Mouse (Mus musculus) heart, postnatal 25 days (tissue): ENCODE results near the gene Uaca. TPM values are rescaled to one million over a fixed set of nuclear protein-coding genes. Genes with fewer than 3 reads are reported as not detected.

ENCODE experiments used
- DNase-seq: peaks from one replicate; pipeline ENCODE4 v3.0.0; 2022; ENCODE audit warnings: low spot score
- intact Hi-C: fragments of 180-260 bp; cut with DNase I; formaldehyde crosslinking; loops from one replicate; pipeline ENCODE4 v1.15.1; 2025
- total RNA-seq, 2 experiments: library from RNA; stranded (reverse); gene quantifications; 2 replicates each; pipeline ENCODE4 v1.2.3; 2021

Uaca gene
- total RNA-seq, 2 experiments from 2014 or later: 44.6 to 50.0 TPM

GRCm38 (mm10) chr9:60873257-60874054, 79.1 kb downstream of the Uaca start:
- no peak for DNase-seq
- intact Hi-C loops: no loop called here

DNA sequence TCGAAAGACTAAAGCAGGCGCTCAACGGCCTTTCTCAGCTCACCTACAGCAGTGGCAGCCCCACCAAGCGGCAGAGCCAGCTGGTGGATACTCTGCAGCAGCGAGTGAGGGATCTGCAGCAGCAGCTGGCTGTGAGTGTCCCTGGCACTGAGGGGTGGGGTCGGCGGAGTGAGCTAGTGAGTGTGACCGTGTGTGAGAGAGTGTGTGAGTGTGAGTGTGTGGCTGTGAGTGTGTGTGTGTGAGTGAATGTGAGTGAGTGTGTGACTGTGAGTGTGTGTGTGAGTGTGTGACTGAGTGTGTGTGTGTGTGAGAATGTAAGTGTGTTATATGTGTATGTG, 79.7 kb downstream of the Uaca start:
- intact Hi-C loops: no loop called here
- DNase-seq: no peak

DNA sequence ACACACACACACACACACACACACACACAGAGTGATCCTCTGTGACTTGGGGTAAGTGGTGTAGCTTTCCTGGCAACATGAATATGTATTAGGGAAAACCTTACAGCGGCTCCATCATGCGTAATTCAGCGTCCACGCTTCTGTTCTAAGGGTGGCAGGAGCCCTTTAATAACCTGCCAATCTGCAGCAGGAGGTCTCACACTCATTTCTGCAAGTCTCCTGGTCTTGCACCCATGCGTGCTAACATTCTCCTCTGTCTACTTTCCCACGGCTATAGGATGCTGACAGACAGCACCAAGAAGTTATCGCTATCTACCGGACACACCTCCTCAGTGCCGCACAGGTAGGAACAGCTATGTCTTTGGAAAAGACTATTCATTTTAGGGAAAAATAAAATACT, 81.7 kb downstream of the Uaca start:
- no peak for DNase-seq
- intact Hi-C loops: no loop called here

- intact Hi-C loops: no loop called here
- DNase-seq: no peak
These were observed 82.2 kb downstream of the Uaca start for GRCm38 (mm10) chr9:60876531-60876930.

GRCm38 (mm10) chr9:60878051-60878557, 83.8 kb downstream of the Uaca start:
- intact Hi-C loops: no loop called here
- DNase-seq: no peak

- DNase-seq: no peak
- intact Hi-C loops: no loop called here
These were observed 84.3 kb downstream of the Uaca start for GRCm38 (mm10) chr9:60878630-60879029.

DNA sequence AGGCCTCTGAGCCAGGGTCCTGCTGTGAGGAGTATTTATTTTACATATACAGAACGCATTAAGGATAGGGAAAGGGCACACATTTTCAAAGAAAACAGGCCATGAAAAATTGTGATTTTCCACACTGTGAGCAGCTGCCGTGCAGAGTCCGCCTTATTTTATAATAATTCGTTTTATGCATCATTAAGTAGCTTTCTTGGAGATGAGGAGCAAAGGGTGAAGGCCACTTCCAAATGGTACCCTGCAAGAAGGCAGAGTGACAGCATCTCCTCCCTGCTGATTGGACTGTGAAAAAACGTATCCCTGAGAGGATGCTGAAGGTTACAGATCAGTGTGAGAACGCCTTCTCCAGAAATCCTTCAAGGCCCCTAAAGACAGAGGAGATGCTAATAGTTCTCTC, 90.8 kb downstream of the Uaca start:
- no peak for DNase-seq
- intact Hi-C loops: no loop called here

- intact Hi-C loops: no loop called here
- no peak for DNase-seq
These were observed 92.4 kb downstream of the Uaca start for GRCm38 (mm10) chr9:60886431-60887371.

DNA sequence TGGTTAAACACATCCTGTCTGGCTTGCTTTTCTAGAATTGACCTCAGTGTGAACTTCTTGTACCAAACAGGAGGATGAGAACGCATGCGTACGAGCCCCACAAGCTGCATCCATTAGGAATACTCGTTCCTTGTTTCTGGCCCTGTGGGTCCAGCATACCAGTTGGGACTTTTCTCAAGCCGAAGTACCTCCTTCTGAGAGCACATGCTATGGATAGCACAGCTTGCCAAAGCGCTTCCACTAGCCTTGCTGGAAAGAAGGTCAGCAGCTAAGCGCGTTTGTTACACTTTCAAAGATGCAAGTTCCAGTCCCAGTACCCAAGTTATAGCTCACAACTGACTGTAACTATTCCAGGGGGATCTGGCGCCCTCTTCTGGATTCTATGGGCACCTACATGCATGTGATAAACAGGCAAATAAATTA, 93.1 kb downstream of the Uaca start:
- intact Hi-C loops: no loop called here
- DNase-seq: no peak

DNA sequence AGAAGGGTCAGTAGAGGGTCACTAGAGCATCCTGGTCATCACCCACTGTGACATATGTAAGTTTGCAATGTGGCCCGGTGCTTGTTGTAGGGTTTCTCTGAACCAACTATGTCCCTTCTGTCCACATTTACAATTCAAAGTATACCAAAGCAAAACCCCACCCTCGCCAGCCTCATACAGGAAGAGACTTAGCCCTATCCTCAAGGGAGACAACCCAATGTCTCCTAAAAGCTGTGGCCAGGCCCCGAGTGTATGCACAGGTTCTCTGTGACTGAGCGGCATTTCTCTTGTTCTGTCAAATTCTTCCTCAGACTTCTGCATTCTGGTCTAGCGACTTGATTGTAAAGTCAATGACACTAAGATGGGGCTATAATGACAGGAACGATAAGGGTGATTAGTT, 99.2 kb downstream of the Uaca start:
- intact Hi-C loops: no loop called here
- no peak for DNase-seq

GRCm38 (mm10) chr9:60895486-60896110, 101.3 kb downstream of the Uaca start:
- intact Hi-C loops: loop anchor here (2.0 to 5.0 kb wide), 2 partner anchors 802 to 1003 kb away; no protein-coding TSS in a partner anchor
- no peak for DNase-seq

DNA sequence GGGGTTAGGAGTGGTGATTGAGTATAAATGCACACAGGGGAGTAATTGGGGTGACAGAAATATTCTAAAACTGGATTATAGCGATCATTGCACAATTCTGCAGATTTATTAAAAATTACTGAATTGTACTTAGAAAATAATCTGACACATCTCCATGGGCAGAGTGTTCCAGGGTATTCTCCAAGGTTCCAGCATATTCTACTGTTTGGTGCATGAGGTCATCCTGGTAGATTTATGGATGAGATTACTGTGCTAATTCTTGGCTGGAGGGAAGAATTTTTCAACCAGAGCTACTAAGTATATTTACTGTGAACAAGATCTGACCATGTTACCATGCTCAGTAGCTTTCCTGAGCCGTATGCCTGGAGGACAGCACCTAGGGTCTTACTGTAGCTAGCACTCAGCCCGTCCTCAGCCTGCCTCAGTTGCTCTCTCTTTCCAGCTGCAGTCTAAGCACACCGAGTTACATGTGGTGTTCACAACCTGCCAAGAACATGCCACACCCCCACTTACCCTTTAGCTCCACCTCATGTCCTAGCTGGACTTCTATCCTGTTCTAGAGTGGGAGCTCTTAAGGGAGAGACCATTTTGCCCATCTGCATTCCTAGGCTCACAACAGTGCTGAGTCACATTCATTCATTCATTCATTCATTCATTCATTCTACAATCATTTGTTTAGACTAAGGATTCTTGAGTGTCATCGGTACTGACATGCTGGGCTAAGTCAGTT, 104.1 kb downstream of the Uaca start:
- no peak for DNase-seq
- intact Hi-C loops: loop anchor here (5.0 kb wide), 1 partner anchor 799 kb away; no protein-coding TSS in a partner anchor

GRCm38 (mm10) chr9:60899201-60899600, 104.9 kb downstream of the Uaca start:
- no peak for DNase-seq
- intact Hi-C loops: loop anchor here (5.0 kb wide), 1 partner anchor 798 kb away; no protein-coding TSS in a partner anchor

- intact Hi-C loops: loop anchor here (5.0 kb wide), 1 partner anchor 797 kb away; no protein-coding TSS in a partner anchor
- no peak for DNase-seq
These were observed 105.6 kb downstream of the Uaca start for GRCm38 (mm10) chr9:60899797-60900459.

- intact Hi-C loops: no loop called here
These were observed 117.9 kb downstream of the Uaca start for GRCm38 (mm10) chr9:60912266-60912665.

GRCm38 (mm10) chr9:60913626-60914025, 119.3 kb downstream of the Uaca start:
- intact Hi-C loops: no loop called here
- no peak for DNase-seq

More at GRCm38 (mm10) chr9:60912266-60912665, 117.9 kb downstream of the Uaca start:
- DNase-seq: no peak

DNA sequence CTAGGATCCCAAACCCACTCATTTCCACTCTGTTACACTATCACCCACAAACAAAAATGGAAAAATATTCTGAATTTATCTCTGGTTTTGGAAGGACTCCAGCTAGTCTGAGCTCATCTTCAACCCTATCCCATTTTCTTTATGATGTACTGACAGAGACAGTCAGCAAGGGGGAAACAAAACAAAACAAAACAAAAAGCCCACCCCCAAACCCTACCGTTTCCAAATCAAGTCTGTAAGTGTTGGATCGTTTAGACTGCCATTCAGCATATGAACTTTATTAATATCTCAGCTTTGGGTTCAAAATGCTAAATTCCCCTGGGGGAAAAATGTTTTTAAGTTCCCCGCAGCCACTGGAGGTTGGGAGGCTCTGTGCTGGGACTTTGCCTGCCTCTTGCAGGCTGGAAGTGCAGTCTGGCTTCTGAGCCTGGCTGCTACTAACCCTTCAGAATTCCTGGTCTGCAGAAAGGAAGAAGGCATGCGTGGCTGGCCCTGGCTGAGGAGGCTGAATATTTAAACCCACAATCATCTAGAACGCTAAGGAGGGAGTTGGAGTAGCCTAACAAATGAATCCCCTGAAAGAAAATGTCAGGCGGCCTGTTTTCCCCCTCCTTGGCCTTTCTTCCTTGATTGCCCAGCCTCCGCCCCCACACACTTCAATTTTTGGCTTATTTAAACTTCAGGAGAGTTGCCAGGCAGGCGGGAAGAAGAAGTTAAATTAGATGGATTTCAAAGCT, 125.8 kb downstream of the Uaca start:
- DNase-seq: no peak
- intact Hi-C loops: no loop called here

GRCm38 (mm10) chr9:60920673-60921062, 126.3 kb downstream of the Uaca start:
- DNase-seq: no peak
- intact Hi-C loops: no loop called here
